Mouse (Mus musculus) embryonic fibroblast, embryonic 13.5 days (primary cell): ENCODE measurements at regions not wholly inside any gene's neighbourhood (a gene's known extent, or its start where the extent isn't known, plus 50 kb on each side); places are given as distances from the start of the nearest gene placed in this dataset.

ENCODE experiments used
- CTCF ChIP-seq: IDR thresholded peaks from 2 replicates; pipeline ENCODE4 v1.5.1; 2011; ENCODE audit warnings: mild to moderate bottlenecking, control low read depth, low read length, moderate library complexity, borderline replicate concordance; ENCODE audit not compliant: insufficient read depth
- POLR2A ChIP-seq: IDR thresholded peaks from 2 replicates; pipeline ENCODE4 v1.6.1; 2011; ENCODE audit warnings: low read depth, mild to moderate bottlenecking, control low read depth, low read length, moderate library complexity

- no peak for TF ChIP-seq CTCF
- no peak for TF ChIP-seq POLR2A
These were observed 364.3 kb downstream of the Kif2b start for GRCm38 (mm10) chr11:91213104-91213503.
